Mouse (Mus musculus) kidney, postnatal 4 days (tissue): Measurements from ENCODE around the gene Tmem186.

Source experiments
- DNase-seq, 2 experiments: peaks; one replicate each; pipeline ENCODE4 v3.0.0; 2021; ENCODE audit warnings: mixed read lengths in 2 of 2

Gene Tmem186

DNA sequence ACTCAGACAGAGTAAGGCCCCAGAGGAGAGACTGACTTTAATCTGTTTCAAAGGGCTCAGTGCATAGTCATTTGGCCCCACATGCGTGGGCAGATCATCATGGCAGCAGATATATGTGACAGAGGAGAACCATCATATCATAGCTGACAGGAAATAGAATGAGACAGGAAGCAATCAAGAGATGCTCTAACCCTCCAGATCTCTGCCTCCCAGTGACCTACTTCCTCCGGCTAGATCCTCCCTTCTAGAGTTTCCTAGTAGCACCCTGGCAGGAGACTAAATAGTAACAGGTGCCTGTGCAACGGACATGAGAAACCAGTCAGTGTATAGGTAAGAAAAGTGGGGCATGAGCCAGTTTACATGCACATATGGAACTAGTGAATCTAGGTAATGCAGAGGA, 27.1 kb downstream of the Tmem186 start:
- DNase-seq: no peak

DNA sequence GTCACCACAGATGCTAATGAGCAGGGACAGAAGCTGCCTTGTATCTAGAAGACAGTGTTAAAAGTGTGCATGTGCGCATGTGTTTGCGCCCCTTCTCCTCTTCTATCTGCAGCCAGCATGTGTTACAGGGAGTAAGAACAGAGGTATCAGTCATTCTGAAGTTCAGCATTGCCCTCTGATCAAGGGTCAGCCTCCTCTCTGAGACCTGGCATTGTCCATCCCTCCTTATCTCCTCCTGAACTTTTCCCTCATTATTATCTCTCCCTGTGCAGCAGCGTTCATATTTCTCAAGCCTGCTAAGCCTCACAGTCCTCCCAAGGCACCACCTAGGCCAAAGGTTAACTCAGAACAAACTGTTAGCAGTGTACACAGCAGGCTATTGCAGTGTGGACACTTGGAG, 33.7 kb downstream of the Tmem186 start:
- DNase-seq: no peak

DNA sequence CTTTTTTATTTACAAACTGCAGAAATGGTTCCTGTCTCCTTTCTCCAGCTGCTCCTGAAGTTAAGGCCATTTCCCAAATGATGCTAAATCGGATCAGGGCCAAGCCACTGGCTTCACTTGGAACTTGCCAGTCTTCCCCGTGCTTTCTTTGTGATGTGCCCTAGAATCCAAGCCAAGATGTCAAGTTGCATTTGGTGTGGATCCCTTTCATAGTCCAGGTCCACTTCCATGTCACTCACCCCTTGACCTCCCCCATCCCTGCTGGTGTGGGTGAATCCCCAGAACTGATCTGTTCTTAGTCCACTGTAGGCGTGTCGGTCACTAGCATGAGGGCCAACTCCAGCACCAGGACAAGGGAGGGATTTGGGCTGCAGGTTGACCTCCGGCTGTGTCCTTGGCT, 40.0 kb downstream of the Tmem186 start:
- no peak for DNase-seq

DNA sequence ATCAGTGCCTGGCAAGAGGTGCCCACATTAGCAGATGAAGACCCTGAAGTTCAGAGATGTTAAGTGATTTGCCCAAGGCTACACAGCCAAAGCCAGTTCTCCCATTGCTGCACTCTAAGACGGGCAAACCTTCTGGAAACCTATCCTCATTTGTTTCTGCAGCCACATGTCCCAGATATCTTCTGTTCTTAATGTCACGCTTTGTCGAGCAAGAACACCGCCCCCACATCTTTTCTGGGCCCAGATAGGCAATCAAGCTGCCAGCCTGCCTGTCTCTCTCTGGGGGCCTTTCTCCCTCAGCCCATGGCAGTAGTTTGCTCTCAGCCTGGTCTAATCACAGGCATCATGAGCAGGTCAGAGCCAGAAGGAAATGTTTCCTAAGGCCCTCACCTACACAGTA, 41.2 kb downstream of the Tmem186 start:
- DNase-seq: peak in 1 of 2 experiments; percentile 13

DNA sequence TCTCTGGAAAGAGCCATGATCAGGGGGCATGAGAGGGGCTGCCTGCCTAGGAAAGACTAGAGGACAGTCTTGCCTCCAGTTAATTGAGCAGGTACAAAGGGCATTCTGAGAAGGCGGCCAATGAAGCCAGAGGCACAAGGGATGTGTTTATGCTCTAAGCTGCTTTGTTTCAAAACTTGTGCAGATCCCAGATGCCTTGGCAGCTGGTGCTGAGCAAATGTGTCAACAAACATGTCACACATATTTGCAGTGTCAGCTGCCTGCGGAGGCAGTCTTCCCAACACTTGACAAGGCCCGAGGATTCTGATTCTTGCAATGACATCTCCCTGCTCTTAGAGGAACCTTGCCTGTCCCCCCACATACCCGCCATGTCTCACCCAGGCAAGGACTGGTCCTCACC, 42.1 kb downstream of the Tmem186 start:
- peak in 1 of 2 experiments; percentile 17 for DNase-seq

DNA sequence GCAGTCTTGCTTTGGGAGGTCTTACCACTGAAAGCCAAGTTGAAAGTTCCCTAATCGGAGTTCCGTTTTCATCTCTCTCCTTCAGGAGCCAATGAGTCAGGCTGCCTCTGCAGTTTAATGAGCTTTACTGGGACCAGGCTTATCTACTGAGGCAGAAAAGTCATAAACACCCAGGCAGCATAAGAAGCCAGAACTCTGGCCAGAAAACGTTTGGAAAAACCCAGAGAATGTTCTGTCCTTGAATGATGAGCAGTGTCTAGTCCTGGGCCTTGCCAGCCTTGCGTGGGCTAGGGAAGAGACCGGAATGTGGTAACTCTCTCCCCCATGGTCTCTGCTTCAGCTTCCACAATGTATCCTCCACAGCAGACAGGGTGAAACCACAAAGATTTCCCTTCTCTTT, 52.5 kb downstream of the Tmem186 start:
- DNase-seq: no peak

DNA sequence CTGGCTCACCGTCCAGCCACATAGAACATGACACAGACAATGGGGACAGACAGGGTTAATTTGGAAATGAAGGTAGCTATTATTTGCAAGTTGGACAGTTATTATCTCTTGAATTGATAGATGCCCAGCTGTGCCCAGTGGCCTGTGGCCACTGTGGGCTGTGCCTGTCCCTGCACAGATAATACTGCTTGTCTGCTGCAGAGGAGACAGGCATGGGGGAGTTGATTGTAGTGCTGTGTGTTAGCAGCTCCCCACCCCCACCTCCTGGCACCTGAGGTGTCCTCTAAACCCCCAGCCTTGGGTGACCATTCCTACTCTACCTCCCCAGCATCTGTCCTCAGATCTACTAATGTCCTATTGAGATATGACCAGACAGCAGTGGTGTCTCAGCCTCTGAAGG, 53.3 kb downstream of the Tmem186 start:
- DNase-seq: no peak
